Mouse (Mus musculus): ENCODE results near the gene Dst.

GRCm38 (mm10) chr1:34211704-34212103 lies 303.7 kb downstream of the Dst start:
- TF ChIP-seq EP300 (IDR thresholded peaks at IDR 0.05; ENCODE audit: low read depth) (no peak), CTCF (IDR thresholded peaks at IDR 0.05; ENCODE audit: low read depth) (no peak)

All from heart, postnatal 0 days (tissue).